Mouse (Mus musculus) embryo, embryonic 11 days (tissue): ENCODE results near the gene Anks1.

Experiments
- DNase-seq: peaks from one replicate; pipeline ENCODE4 v3.0.0-alpha.2; 2015

Anks1 gene

DNA sequence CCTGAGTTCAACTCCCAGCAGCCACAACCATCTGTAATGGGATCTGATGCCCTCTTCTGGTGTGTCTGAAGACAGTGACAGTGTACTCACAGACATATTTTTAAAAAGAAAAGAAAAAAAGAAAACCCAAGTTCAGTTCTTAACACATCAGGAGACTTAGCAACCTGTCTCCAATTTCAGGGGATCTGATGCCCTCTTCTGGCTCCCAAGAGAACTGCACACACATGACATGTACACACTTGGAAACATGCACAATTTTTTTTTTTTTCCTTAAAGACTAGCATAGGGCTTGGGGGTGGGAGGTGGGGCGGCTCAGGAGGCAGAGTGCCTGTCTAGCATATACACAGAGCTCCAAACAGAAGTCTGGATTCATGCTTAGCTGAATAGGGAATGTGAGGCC is 191.6 kb downstream of the Anks1 start:
- no peak for DNase-seq

DNA sequence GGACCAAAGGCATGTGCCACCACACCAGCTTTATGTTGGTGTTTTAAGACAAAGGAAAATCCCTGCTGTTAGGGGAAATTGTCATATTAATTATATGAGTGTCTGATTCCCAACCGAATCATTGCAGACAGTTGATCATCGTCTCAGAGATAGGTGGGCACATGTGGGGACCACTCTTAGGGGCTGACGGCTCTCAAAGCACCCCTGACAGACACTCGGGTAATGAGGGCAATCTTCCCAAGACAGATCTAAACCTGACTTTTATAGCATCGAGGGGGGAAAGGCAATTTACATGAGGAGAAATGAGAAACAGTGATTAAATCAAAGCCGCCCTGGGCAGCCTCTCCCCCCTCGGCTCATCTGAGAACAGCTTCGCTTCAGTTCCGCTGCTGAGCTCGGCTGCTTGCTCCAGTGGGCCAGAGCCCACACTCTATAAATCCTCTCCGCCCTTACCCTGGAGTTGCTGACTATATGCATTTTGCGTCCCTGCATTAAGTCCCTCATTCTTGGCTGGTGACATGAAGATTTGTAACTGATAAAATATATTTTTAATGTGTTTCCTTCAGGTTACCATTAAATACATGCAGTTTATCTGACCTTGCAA is 192.3 kb downstream of the Anks1 start:
- no peak for DNase-seq

DNA sequence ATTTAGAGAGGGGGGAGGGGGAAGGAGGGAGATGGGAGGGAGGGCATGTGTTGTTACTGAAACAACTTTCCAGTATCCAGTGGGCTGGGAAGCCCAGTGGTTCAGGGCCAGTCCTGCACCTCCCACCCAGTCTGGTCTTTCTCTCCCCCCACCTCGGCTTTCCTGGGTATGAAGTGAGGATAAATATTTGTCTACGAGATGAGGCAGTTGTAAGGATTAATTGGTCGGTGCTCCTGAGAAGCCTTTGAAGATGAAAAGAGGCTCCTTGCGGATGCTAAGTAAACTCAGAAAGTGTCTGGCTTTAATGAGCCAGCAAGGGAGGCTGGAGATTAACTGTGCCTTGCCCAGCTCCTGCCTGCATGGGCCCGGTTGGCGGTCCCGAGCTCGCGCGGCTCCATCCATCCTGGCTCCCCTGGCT is 192.8 kb downstream of the Anks1 start:
- peak; percentile 43 for DNase-seq

DNA sequence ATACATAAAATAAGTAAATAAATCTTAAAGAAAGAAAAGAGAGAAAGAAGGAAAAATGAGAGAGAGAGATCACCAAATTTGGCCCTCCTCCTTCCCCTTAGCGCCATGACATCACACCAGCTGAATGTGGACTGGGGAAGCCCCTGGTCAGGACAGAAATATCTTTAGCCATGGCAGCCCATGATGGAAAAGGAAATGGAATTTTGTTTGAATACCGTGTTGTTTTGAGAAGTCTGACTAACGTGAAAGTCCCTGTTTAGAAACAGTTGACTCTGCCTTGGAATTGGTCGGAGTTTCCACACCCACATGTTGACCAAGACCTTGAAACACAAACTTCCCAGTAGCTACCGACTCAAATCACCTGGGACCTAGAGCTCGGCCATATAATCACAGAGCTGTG is 195.3 kb downstream of the Anks1 start:
- DNase-seq = no peak

DNA sequence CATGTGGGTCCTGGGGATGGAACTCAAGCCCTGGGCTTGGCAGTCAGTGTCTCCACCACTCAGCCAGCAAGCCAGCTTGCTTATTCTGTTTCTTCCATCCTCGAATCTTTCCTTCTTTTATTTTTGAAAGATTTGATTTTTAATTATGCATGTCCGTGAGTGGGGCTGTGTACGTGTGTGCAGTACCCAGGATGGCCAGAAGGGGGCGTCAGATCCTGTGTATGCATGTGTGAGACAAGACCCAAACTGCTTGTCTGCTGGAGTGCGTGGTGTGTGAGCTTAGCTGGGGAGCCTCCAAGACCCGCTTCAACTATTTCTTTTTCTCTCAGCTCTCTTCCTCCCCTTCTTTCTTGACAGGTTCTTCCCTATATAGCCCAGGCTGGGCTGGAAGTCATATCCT is 197.2 kb downstream of the Anks1 start:
- DNase-seq = no peak

DNA sequence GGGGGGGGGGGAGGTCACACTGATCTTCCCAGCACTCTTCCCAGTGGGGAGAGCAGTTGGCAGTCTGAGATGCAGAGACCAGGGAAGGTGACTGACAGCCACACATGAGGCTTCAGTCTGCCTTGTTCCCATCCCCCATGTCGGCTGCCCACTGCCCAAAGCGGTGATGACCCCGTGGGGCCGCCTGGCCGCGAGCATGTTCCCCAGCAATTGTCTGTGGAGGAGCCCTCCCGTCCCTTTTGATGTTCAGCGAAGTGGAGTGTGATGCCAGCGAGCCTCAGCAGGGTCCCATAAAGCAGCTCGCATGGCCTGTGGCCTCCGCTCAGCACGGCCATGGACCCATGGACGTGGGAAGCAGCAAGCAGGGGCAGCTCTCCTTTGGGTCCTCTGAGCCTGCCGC is 198.2 kb downstream of the Anks1 start:
- peak; percentile 71 for DNase-seq

DNA sequence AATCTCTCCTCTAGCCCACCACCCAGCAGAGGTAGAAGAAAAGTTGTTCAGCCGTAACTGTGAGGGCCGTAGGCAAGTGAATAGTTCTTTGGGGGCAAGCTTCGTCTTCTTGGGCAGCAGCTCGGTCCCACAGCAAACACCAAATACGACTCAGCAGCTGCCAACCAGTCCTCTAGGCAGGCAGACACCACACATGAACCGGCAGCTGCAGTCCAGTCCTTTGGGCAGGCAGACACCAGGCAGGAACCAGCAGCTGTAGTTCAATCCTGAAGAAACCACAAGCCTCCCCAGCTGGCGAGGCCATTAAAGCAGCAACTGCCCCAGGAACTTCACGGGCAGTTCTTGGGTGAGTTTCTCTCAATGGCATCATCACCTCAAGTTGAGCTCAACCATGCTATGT is 203.2 kb downstream of the Anks1 start:
- DNase-seq = no peak
